8 mouse cellular contexts compared by ENCODE assay signal in genomic region chr6:13872076-13872475, GRCm38 (mm10). TPM values are rescaled to one million over a fixed set of nuclear protein-coding genes. Genes with fewer than 3 reads are reported as not detected.
A peak's percentile ranks its signal among the peaks of the same experiment; 100 is the strongest.
DNase-seq lines count a peak whose midpoint lies in the region; ATAC-seq lines count a peak whose summit lies in the region.

No protein-coding gene starts in this region.

- no peak for DNase-seq in heart, adult 9 months (ENCODE audit: low spot score in 2 of 2)
- DNase-seq in adipocyte (ENCODE audit: low spot score) = peak; percentile 26
- no peak for DNase-seq in embryo, embryonic 10 days (ENCODE audit: low spot score)
- no peak for DNase-seq in MN1 (ENCODE audit: low spot score)
- DNase-seq in adrenal gland, postnatal 4 days (ENCODE audit: low spot score in 2 of 2) = no peak

- H3K9me3 ChIP-seq in heart, embryonic 11.5 days (replicated peaks; ENCODE audit: control insufficient read depth, low read length) = no peaks in the 10 kb centered on the region
- no peaks in the 10 kb centered on the region for H3K9me3 ChIP-seq in heart, embryonic 16.5 days (replicated peaks; ENCODE audit: control insufficient read depth, low read length)

- H3K27me3 ChIP-seq in heart, embryonic 11.5 days (ENCODE audit: control insufficient read depth, insufficient read depth, low read length) = no peaks in the 10 kb centered on the region
- H3K27me3 ChIP-seq in heart, embryonic 16.5 days (ENCODE audit: control insufficient read depth, insufficient read depth, low read length) = no peaks in the 10 kb centered on the region

- H3K36me3 ChIP-seq in heart, embryonic 11.5 days (ENCODE audit: control insufficient read depth, insufficient read depth, low read length) = no peaks in the 10 kb centered on the region
- H3K36me3 ChIP-seq in heart, embryonic 16.5 days (ENCODE audit: control insufficient read depth, insufficient read depth) = peaks cover 8% of the 10 kb centered on the region

- no peak overlapping the region for H3K9ac ChIP-seq in heart, embryonic 11.5 days (ENCODE audit: low read depth, low read length)
- no peak overlapping the region; the same call in 1 of the 2 replicates for H3K9ac ChIP-seq in heart, embryonic 16.5 days (ENCODE audit: low read length)

- no peaks in the 10 kb centered on the region for H3K4me1 ChIP-seq in heart, embryonic 11.5 days (ENCODE audit: control insufficient read depth, insufficient read depth, low read length)
- H3K4me1 ChIP-seq in heart, embryonic 16.5 days (ENCODE audit: control insufficient read depth, insufficient read depth, low read length) = peaks cover 9% of the 10 kb centered on the region; the same call in 1 of the 2 replicates

- no peak overlapping the region for H3K27ac ChIP-seq in heart, embryonic 11.5 days (ENCODE audit: low read depth, low read length)
- H3K27ac ChIP-seq in heart, embryonic 16.5 days (ENCODE audit: low read length) = no peak overlapping the region

- 69% methylated on average over 7 of the region's 7 CpGs for WGBS in heart, embryonic 11.5 days (ENCODE audit: insufficient replicate concordance)
- 60% methylated on average over 7 of the region's 7 CpGs for WGBS in heart, embryonic 16.5 days

- peak overlapping the region; percentile 56 for H3K4me2 ChIP-seq in heart, embryonic 11.5 days
- peak overlapping the region; percentile 60 for H3K4me2 ChIP-seq in heart, embryonic 16.5 days (ENCODE audit: low read depth, low read length)

- peak overlapping the region; percentile 63; the same call in 1 of the 2 replicates for H3K4me3 ChIP-seq in heart, embryonic 11.5 days (ENCODE audit: low read depth, low read length)
- peak overlapping the region; percentile 5 for H3K4me3 ChIP-seq in heart, embryonic 16.5 days (ENCODE audit: low read length)

- ATAC-seq in heart, embryonic 11.5 days (replicated peaks; ENCODE audit: insufficient number of reproducible peaks, low FRiP score, low TSS enrichment) = no peak
- no peak for ATAC-seq in heart, embryonic 16.5 days (replicated peaks; ENCODE audit: extremely low read depth, insufficient read depth, low FRiP score)
- 0 out of 2 replicates have a peak, but pooled peaks have one; percentile 33 for ATAC-seq in megakaryocyte-erythroid progenitor cell, adult 5-6 weeks (replicated peaks; ENCODE audit: low FRiP score, low TSS enrichment, poor library complexity, severe bottlenecking)

RNA-seq across cellular contexts. Expression of gene 2610001J05Rik, which starts 0.8 kb away (rescaled TPM):
- 93.7 and 104 TPM in 2 replicates for polyA plus RNA-seq in heart, embryonic 11.5 days (2014; fragmentation: Nextera tagmentation; extraction: Ambion mirVana)
- 110 and 120 TPM in 2 replicates for polyA plus RNA-seq in heart, embryonic 16.5 days (2015; fragmentation: Nextera tagmentation; extraction: Ambion mirVana)
- total RNA-seq in megakaryocyte-erythroid progenitor cell, adult 5-6 weeks (2014; fragmentation: Nextera tagmentation) = 14.9 and 24.1 TPM in 2 replicates
- total RNA-seq in megakaryocyte-erythroid progenitor cell, adult 5-6 weeks (2017) = 34.6 and 87.5 TPM in 2 replicates
- 10 to 100 TPM; 41.2 to 42.1 TPM for total RNA-seq in adrenal gland, postnatal 4 days (2021)

RNA-seq across cellular contexts. Expression of gene Gpr85, which starts 32.3 kb away (rescaled TPM):
- polyA plus RNA-seq in heart, embryonic 11.5 days (2014; fragmentation: Nextera tagmentation; extraction: Ambion mirVana) = 6.6 and 7.2 TPM in 2 replicates
- 2.0 and 2.2 TPM in 2 replicates for polyA plus RNA-seq in heart, embryonic 16.5 days (2015; fragmentation: Nextera tagmentation; extraction: Ambion mirVana)
- total RNA-seq in megakaryocyte-erythroid progenitor cell, adult 5-6 weeks (2014; fragmentation: Nextera tagmentation) = not detected in 2 replicates
- not detected in 2 replicates for total RNA-seq in megakaryocyte-erythroid progenitor cell, adult 5-6 weeks (2017)
- 1 to 10 TPM; 3.0 to 3.9 TPM for total RNA-seq in adrenal gland, postnatal 4 days (2021)

Comparison
In these comparisons a context has a peak if more than half of its experiments do, and no peak if none do; other contexts are left out.
1. RNA of gene Gpr85, which starts 32.3 kb away (total RNA-seq): 3.0 to 3.9 TPM in adrenal gland, postnatal 4 days; not detected in megakaryocyte-erythroid progenitor cell, adult 5-6 weeks; every median in the first group is over 4 times any median in the second.